Mouse (Mus musculus) left cerebral cortex, postnatal 10 days (tissue): ENCODE measurements around the gene Nudt13. TPM values are rescaled to one million over a fixed set of nuclear protein-coding genes. Genes with fewer than 3 reads are reported as not detected.

ENCODE experiments used
- DNase-seq, 2 experiments: peaks; one replicate each; pipeline ENCODE4 v3.0.0; 2021 to 2022; ENCODE audit warnings: low spot score in 2 of 2, mixed read lengths in 1 of 2; ENCODE audit errors: extremely low spot score in 1 of 2
- intact Hi-C: fragments of 180-260 bp; cut with DNase I; formaldehyde crosslinking; loops from one replicate; pipeline ENCODE4 v1.15.1; 2025
- total RNA-seq, 2 experiments: library from RNA; stranded (reverse); gene quantifications; 2 replicates each; pipeline ENCODE4 v1.2.3; 2021

Nudt13 gene
- total RNA-seq, 2 experiments from 2014 or later: 19.6 to 21.1 TPM

- no peak for DNase-seq
- intact Hi-C loops: loop anchor here (10.0 kb wide), 1 partner anchor 51 kb away; no protein-coding TSS in a partner anchor
Measured at GRCm38 (mm10) chr14:20324196-20324595, 29.7 kb downstream of the Nudt13 start.

GRCm38 (mm10) chr14:20328474-20328873 lies 34.0 kb downstream of the Nudt13 start:
- intact Hi-C loops: loop anchor here (10.0 kb wide), 1 partner anchor 46 kb away; no protein-coding TSS in a partner anchor
- DNase-seq: no peak

GRCm38 (mm10) chr14:20331316-20331715 lies 36.8 kb downstream of the Nudt13 start:
- intact Hi-C loops: no loop called here

GRCm38 (mm10) chr14:20339415-20339814 lies 44.9 kb downstream of the Nudt13 start:
- DNase-seq: no peak
- intact Hi-C loops: no loop called here

More at GRCm38 (mm10) chr14:20331316-20331715, 36.8 kb downstream of the Nudt13 start:
- no peak for DNase-seq

GRCm38 (mm10) chr14:20340149-20340548 lies 45.7 kb downstream of the Nudt13 start:
- no peak for DNase-seq

GRCm38 (mm10) chr14:20340866-20341265 lies 46.4 kb downstream of the Nudt13 start:
- intact Hi-C loops: no loop called here
- DNase-seq: no peak

More at GRCm38 (mm10) chr14:20340149-20340548, 45.7 kb downstream of the Nudt13 start:
- intact Hi-C loops: no loop called here

- no peak for DNase-seq
- intact Hi-C loops: no loop called here
Measured at GRCm38 (mm10) chr14:20345885-20346284, 51.4 kb downstream of the Nudt13 start.

GRCm38 (mm10) chr14:20347441-20347990 lies 53.0 kb downstream of the Nudt13 start:
- intact Hi-C loops: no loop called here
- DNase-seq: peak in 1 of 2 experiments; percentile 5

- intact Hi-C loops: no loop called here
- DNase-seq: peak; percentile 93
Measured at GRCm38 (mm10) chr14:20347991-20348541, 53.6 kb downstream of the Nudt13 start, which contains the start of the genes Ecd and Fam149b. Gene Ecd (minus strand): TSS chr14:20348121. Gene Fam149b (plus strand): TSS chr14:20348162.

- no peak for DNase-seq
- intact Hi-C loops: no loop called here
Measured at GRCm38 (mm10) chr14:20363230-20363629, 68.7 kb downstream of the Nudt13 start.

Other genes starting within 250 kb of the Nudt13 start
- gene Saysd1, start 156.2 kb upstream of the Nudt13 start, total RNA-seq: 1 to 10 TPM; 4.6 to 4.8 TPM
- gene Kcnk5, start 112.9 kb upstream of the Nudt13 start, total RNA-seq: under 1 TPM; 0.34 to 0.36 TPM
- not detected for gene Kcnk16, start 25.5 kb upstream of the Nudt13 start, total RNA-seq
- gene Ecd, start 53.4 kb downstream of the Nudt13 start, total RNA-seq: 10 to 100 TPM; 29.6 to 33.0 TPM
- gene Fam149b, start 53.5 kb downstream of the Nudt13 start, total RNA-seq: 10 to 100 TPM; 41.8 to 48.7 TPM
- 10 to 100 TPM; 23.3 to 25.8 TPM for gene Dnajc9, start 94.2 kb downstream of the Nudt13 start, total RNA-seq
- gene Mrps16, start 98.9 kb downstream of the Nudt13 start, total RNA-seq: 10 to 100 TPM; 39.2 to 39.4 TPM
- gene Cfap70, start 157.5 kb downstream of the Nudt13 start, total RNA-seq: 1 to 10 TPM; 2.5 to 3.0 TPM
- 10 to 100 TPM; 50.6 to 52.6 TPM for gene Anxa7, start 185.4 kb downstream of the Nudt13 start, total RNA-seq
- gene Mss51, start 202.2 kb downstream of the Nudt13 start, total RNA-seq: 1 to 10 TPM in 1 of 2 experiments, under 1 TPM in 1; 0.97 to 1.1 TPM